Mouse (Mus musculus) heart, postnatal 25 days (tissue): ENCODE measurements around the gene Gipc1. TPM values are rescaled to one million over a fixed set of nuclear protein-coding genes. Genes with fewer than 3 reads are reported as not detected.

ENCODE experiments used
- DNase-seq: peaks from one replicate; pipeline ENCODE4 v3.0.0; 2022; ENCODE audit warnings: low spot score
- intact Hi-C: fragments of 180-260 bp; cut with DNase I; formaldehyde crosslinking; loops from one replicate; pipeline ENCODE4 v1.15.1; 2025
- total RNA-seq, 2 experiments: library from RNA; stranded (reverse); gene quantifications; 2 replicates each; pipeline ENCODE4 v1.2.3; 2021

Gene Gipc1
- total RNA-seq, 2 experiments from 2014 or later: 27.3 to 29.9 TPM

GRCm38 (mm10) chr8:83638856-83639255 is 13.6 kb upstream of the Gipc1 start:
- DNase-seq: no peak
- intact Hi-C loops: no loop called here

GRCm38 (mm10) chr8:83639649-83640048 is 12.8 kb upstream of the Gipc1 start:
- intact Hi-C loops: no loop called here
- DNase-seq: no peak

DNA sequence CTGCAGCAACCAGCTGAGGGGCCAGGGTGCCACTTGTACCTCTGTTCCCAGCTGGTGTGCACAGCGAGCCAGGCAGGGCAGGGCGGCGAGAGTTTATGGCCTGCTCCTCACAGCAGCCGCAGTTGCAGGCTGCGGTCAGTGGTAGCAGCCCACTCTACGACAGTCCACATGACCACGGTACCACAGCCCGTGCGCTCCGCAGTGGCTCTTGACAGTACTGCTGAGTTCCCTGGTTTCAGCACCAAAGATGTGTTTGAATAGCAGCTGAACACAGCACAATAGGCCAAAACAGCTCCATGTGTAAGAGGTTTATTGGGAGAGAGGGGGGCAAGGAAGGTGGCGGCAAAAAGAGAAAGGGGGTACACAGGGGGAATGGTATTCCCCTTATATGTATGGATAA is 5.0 kb upstream of the Gipc1 start:
- intact Hi-C loops: no loop called here
- no peak for DNase-seq

DNA sequence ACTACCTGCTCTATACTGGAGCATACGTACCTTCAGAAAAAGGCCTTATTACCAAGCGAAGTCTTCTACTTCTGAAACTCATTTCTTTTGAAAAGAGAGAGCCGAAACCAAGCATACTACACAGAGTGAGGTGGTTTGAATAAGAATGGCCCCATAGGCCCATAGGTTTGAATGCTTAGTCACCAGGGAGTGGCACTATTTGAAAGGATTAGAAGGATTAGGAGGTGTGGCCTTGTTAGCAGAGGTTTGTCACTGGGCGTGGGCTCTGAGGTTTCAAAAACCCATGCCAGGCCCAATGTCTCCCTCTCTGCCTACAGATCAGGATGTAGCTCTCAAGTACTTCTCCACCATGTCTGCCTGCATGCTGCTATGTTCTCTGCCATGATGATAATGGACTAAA is 4.4 kb upstream of the Gipc1 start:
- intact Hi-C loops: no loop called here

DNA sequence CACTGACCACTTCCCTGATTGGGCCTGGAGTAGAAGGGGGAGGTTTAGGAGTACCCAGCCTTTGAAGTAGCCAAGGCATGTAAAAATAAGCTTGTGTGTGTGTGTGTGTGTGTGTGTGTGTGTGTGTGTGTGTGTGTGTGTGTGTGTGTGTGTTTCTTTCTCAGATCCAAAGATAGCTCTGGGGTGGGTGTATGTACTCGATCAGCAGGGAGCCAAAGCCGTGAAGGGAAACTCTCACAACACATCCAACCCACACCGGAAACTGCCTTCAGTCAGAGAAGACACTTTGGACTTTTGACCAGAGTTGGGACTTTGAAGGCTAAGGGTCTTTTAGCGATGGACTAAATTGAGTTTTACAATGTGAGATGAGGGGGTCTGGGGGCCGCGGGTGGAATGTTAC is 2.8 kb upstream of the Gipc1 start:
- intact Hi-C loops: no loop called here
- no peak for DNase-seq

More for the DNA sequence above, 4.4 kb upstream of the Gipc1 start:
- no peak for DNase-seq

GRCm38 (mm10) chr8:83652744-83653661 is 526 bp downstream of the Gipc1 start:
- DNase-seq: no peak
- intact Hi-C loops: no loop called here

GRCm38 (mm10) chr8:83653662-83654017 is 1.2 kb downstream of the Gipc1 start:
- intact Hi-C loops: no loop called here
- DNase-seq: no peak

GRCm38 (mm10) chr8:83654725-83655124 is 2.2 kb downstream of the Gipc1 start:
- intact Hi-C loops: no loop called here
- DNase-seq: no peak

DNA sequence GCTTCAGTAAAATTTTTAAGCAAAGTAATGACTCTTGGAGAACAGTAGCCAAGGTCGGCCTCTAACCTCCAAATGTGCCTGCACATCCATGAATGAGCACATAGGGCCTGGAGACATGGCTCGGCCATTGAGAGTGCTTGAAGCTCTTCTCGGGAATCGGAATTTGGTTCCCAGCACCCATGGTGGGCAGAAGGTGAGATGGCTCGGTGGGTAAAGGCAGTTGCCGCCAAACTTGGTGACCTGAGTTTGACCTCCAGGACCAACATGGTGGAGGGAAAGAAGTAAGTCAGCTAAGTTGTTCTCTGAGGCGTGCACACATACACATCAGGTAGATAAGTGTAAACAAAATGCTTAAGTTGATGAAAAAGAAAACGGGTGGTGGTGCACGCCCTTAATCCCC is 3.6 kb downstream of the Gipc1 start:
- DNase-seq: no peak
- intact Hi-C loops: no loop called here

DNA sequence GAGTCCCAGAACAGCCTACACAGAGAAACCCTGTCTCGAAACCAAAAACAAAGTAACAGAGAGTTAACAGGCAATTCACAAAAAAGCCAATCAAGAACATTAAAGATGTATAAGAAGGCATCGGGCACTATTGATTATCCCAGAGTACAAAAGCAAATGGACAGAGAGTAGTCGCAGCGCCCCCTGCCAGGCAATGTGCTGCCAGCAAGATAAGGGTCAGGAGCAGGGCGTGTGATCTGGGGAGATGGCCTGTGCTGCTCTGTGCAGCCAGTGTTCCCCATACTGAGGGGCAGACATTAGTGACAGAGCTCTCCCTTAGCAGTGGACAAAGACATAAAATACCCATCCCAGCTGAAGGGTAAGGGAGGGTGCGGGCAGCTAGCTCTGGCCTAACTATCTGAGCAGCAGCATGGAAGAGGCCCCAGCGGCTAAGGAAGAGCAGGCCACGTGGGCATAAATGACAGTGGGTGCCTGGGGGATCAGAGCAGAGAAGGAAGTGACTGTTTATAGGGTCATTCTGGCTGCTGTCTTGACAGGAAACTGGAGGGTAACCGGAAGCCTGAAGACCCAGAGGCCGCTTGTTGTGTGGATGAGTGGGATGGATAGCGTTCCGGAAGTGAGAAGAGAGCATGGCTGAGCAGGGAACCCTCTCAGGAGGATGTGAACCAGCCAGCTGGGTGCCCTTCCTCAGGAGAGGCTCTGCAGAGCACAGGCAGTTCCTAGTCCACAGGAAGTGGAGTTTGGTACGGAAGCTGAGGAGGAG is 4.2 kb downstream of the Gipc1 start:
- intact Hi-C loops: no loop called here

GRCm38 (mm10) chr8:83660545-83660944 is 8.1 kb downstream of the Gipc1 start:
- intact Hi-C loops: loop anchor here (5.0 kb wide), 3 partner anchors 62 to 297 kb away; partner anchors contain the start of genes Asf1b and Gm10644
- no peak for DNase-seq

More for the DNA sequence above, 4.2 kb downstream of the Gipc1 start:
- no peak for DNase-seq

DNA sequence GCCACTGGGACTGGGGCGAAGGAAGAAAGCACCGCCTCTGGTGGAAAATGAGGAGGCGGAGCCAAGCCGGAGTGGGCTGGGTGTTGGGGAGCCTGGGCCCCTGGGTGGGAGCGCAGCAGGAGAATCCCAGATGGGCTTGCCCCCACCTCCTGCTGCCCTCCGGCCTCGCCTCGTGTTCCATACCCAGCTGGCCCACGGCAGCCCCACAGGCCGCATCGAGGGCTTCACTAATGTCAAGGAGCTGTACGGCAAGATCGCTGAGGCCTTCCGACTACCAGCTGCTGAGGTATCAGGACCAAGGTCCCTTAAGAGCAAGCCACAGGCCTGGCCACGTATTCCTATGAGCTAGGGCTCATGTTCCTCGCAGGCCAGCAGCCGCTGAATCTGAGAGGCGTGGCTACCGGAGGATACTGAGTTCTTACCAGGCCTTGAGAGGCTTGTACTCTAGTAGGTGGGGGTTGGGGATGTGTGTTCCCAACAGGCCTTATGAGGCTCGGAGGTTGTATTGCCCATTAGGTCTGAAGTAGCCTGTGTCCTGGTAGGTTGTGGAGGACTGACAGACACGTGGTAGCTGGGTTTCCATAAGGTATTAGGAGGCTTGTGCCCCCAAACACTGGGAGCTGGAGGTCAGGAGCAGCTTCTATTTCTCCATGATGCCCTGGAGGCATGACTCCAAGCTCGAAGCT is 8.7 kb downstream of the Gipc1 start:
- intact Hi-C loops: loop anchor here (5.0 kb wide), 3 partner anchors 61 to 296 kb away; partner anchors contain the start of genes Asf1b and Gm10644
- DNase-seq: no peak

DNA sequence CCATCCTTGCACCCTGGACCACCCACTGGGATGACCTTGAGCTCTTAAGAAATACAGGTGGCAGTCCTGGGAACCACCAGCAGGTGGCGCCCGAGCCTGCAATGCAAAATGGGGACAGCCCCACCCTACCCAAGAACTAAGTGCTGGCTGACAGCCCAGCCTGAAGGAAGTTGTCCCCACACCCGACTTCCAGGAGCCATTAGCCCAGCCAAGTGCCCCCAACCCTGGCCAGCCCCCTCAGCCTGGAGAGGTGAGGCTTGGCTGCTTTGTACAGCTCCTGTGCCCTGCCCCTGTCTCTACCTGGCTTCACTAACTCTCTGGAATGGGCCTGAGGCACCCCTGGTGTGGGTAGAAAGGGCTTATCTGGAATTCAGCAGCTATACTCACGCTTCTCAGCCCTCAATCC is 9.9 kb downstream of the Gipc1 start:
- intact Hi-C loops: loop anchor here (2.0 to 5.0 kb wide), 4 partner anchors 34 to 295 kb away; partner anchors contain the start of genes Asf1b and Gm10644
- peak; percentile 80 for DNase-seq

GRCm38 (mm10) chr8:83664096-83664495 is 11.6 kb downstream of the Gipc1 start:
- intact Hi-C loops: loop anchor here (2.0 to 5.0 kb wide), 4 partner anchors 58 to 293 kb away; partner anchors contain the start of genes Asf1b and Gm10644
- no peak for DNase-seq

GRCm38 (mm10) chr8:83664931-83665625 is 12.6 kb downstream of the Gipc1 start:
- DNase-seq: no peak
- intact Hi-C loops: loop anchor here (2.0 to 5.0 kb wide), 4 partner anchors 57 to 292 kb away; partner anchors contain the start of genes Asf1b and Gm10644

- DNase-seq: peak; percentile 75
- intact Hi-C loops: loop anchor here (2.0 kb wide), 1 partner anchor 229 kb away; no protein-coding TSS in a partner anchor
Measured at GRCm38 (mm10) chr8:83665969-83666865, 13.7 kb downstream of the Gipc1 start, which contains the start of gene Ptger1. Ptger1 (plus strand) TSS chr8:83666678.

GRCm38 (mm10) chr8:83666866-83667234 is 14.4 kb downstream of the Gipc1 start:
- intact Hi-C loops: no loop called here
- no peak for DNase-seq

GRCm38 (mm10) chr8:83667526-83667925 is 15.0 kb downstream of the Gipc1 start:
- no peak for DNase-seq
- intact Hi-C loops: no loop called here
